Mouse (Mus musculus) lung, adult 2 months (tissue): ENCODE results near the gene Onecut1.

Experiments
- CTCF ChIP-seq: fragments of 200-500 bp; IDR thresholded peaks from 2 replicates; pipeline ENCODE4 v1.5.1; 2011; ENCODE audit warnings: mild to moderate bottlenecking, low read length, control low read depth; ENCODE audit not compliant: insufficient read depth
- POLR2A ChIP-seq: fragments of 200-500 bp; IDR thresholded peaks from 2 replicates; pipeline ENCODE4 v1.6.1; 2011; ENCODE audit warnings: low read depth, mild to moderate bottlenecking, control low read depth, low read length, borderline replicate concordance; ENCODE audit errors: extremely low read depth

DNA sequence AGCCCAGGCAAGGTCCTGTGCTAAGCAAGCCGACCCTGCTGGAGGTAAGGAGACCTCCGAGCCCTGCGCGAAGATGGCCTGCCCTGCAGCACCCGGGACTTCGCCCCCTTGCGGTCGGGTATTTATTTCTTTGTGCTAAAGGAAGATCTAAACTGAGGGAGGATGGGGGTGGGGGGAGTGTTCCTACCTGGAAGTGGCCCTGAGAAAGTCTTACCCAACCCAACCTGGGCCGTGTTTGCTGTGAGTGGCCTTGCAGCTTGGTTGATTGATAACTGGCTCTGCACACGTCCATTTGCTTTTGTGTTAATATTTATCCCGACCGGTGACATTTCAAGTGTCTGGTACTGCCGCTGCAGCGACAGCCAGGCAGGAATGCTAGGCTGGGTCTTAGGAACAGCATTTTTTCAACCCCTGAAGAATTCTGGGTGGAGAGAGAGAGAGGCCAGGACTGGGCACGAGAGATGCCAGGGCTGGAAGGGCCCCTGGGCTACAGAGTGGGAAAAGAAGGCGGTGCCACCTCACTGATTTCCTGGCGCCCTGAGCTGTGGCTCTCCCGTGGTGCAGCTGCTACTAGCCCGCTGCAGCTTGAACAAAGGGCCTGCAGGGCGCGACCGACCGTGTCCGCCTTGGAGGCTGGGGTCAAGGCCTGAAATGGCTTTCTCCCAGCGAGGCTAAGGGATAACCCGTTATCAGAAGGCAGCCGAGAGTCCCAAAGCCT, 5.0 kb downstream of the Onecut1 start:
- TF ChIP-seq CTCF (no peak), POLR2A (no peak)
